Mouse (Mus musculus) duodenum, adult 2 months (tissue): ENCODE results near the gene Mak. TPM values are rescaled to one million over a fixed set of nuclear protein-coding genes. Genes with fewer than 3 reads are reported as not detected.

Source experiments
- polyA plus RNA-seq: library from polyadenylated mRNA; depleted of rRNA; stranded (reverse); fragments of >200 nt; gene quantifications from 2 replicates; pipeline ENCODE4 v1.2.3, GENCODE M21; 2012; ENCODE audit warnings: low replicate concordance; rRNA removed

The Mak gene
- 0.08 TPM in 1 of 2 replicates, not detected in the other for polyA plus RNA-seq

DNA sequence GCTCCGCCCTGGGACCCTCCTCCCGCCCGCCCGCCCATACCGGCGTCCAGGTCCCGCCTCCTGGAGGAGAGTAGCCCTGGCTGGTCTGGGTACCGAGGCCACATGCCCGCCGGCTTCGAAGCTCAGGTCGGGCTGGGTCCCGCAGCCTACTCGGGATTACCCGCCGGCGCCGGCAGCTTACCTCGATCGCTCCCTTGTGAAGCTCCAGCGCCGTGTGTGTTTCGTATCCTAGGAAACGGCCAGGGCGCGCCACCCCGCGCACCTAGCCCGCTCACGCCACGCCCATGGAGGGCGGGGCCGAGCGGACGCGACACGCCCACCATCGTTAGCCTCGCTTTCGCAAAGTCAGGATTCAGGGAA lies at the start of gene Mak:
Gene Mak, minus strand, starts transcription at position 286 of the 360 bp plus-strand sequence.

GRCm38 (mm10) chr13:41113940-41114339 lies 34.4 kb upstream of the Mak start, which contains the start of gene Sycp2l:
Gene Sycp2l (plus strand): TSS chr13:41114307.

GRCm38 (mm10) chr13:41110935-41111334 lies 31.4 kb upstream of the Mak start, which contains the start of gene Gcm2:
Gene Gcm2 (minus strand): TSS chr13:41111035.

DNA sequence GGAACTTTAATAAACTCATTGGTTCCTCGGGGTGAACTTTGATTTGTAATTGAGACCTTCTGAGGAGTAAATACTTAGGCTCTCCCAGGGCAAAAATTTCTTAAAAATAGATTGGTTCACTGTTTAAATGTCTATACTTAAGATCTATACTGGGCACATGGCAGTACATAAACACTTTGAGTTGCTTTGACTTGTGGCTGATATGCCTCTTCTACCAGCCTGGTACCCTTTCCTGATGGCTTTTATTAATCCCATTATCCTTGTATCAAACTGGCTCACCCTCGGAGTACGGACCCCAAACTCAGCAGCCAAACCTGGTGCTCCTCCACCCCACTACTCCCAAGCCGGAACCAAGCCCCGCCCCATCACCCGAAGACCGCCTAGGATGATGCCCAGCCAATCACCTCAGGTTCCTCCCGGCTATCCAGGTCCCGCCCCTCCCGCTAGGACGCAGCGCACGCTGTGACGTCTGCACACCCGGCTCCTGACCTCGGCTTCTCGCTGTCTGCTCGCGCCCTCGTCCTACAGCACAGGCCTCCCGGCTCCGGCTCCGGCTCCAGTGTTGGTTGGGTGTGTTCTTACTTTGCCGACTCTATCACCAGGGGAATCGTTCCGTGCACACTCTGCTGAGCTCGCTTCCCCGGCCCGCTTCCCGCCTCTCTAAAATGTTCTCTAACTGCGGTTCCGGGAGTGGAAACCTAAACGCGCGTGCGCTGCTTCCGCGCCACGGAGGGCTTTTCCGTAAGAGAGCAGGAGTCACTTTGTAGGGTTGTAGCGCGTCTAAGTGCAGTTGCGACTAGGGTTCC lies 63.5 kb downstream of the Mak start, which contains the start of gene Tmem14c:
Gene Tmem14c, plus strand, starts transcription at position 464 of the 806 bp plus-strand sequence.

DNA sequence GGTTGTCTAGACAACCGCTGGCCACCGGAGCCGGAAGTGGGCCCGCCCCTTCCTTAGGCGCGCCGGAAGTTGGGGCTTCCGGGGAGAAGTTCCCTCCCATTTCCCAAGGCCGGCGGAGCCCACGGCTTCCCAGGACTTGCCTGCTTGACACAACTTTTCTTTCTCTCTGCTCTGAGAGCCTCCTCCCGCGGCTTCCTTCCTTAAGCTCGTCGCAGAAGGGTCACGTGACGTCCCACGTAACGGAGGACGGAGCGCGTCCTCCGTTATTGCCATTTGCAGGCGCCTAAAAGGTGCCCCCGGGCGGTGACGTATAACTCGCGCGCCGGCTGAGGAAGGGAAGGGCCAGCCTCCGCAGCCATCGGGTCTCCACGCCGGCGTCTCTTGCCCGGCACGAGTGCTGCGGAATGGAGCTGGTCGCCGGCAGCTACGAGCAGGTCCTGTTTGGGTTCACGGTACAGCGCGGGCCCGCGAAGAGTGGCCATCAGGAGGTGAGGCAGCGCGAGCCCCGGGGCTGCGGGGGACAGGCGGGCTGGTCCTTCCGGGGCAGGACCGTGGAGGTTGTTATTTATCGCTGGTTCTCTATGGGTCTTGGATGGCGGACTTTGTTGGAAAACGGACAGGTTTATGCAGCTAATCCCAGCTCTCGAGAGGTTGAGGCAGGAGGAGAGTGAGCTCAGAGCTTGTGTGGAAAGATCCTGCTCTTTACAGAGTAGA lies 78.4 kb downstream of the Mak start, which contains the start of gene Pak1ip1:
Gene Pak1ip1, plus strand, starts transcription at position 98 of the 714 bp plus-strand sequence.

Other genes with a start within 250 kb of the Mak start
- gene Gcnt2, start 220.0 kb downstream of the Mak start, polyA plus RNA-seq: 1.7 and 2.1 TPM in 2 replicates
- gene Pak1ip1, start 78.7 kb downstream of the Mak start, polyA plus RNA-seq: 44.1 and 56.8 TPM in 2 replicates
- 88.4 and 105 TPM in 2 replicates for gene Tmem14c, start 63.4 kb downstream of the Mak start, polyA plus RNA-seq
- gene Gcm2, start 31.3 kb upstream of the Mak start, polyA plus RNA-seq: not detected in 2 replicates
- 0.05 TPM in 1 of 2 replicates, not detected in the other for gene Sycp2l, start 34.6 kb upstream of the Mak start, polyA plus RNA-seq
- 0.02 and 0.07 TPM in 2 replicates for gene Elovl2, start 140.7 kb upstream of the Mak start, polyA plus RNA-seq
- gene Smim13, start 170.1 kb upstream of the Mak start, polyA plus RNA-seq: 2.4 and 3.2 TPM in 2 replicates
- not detected in 2 replicates for gene Gm17364, start 194.3 kb upstream of the Mak start, polyA plus RNA-seq